Mouse (Mus musculus): ENCODE measurements around the gene Naa38.

Gene Naa38

GRCm38 (mm10) chr11:69415327-69415667 is 20.0 kb downstream of the Naa38 start:
- DNase-seq: peak; percentile 92 to 94

DNA sequence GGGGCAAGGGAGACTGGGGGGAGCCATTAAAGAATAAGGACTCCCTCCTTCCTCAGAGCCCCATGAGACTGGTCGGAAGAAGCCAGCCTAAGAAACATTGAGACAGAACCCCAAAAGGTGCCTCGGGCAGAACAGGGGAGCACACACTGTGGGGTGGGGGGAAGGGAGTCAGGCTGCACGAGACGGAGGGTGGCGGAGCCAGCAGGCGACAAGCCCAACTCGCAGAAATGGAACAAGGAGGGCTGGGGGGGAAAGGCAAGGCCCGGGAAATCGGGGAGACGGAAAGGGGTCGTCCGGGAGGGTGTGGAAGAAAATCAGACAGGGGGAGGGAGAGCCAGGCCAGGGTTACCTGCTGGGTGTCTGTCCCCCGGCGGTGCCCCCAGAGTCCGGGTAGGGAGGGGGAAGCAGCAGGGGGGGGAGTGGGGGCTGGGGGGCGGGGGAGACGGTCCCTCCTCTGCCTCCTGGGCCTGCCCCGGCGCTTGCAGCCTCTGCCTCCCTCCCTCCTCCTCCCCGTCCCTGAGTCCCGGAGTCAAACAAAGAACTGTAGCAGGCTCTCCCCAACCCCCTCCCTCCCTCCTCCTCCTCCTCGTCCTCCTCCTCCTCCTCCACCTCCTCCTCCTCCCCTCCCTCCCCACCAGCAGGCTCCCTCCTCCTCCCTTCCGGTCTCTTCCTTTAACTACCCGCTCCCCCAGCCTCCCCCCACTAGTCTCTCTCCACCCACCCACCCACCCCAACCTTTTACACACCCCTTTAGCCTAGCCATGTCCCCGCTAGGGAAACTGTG is 20.6 kb downstream of the Naa38 start:
- DNase-seq: peak; percentile 83 to 90

- peak in 1 of 2 experiments; percentile 49 for DNase-seq
Measured at GRCm38 (mm10) chr11:69416509-69416908, 21.2 kb downstream of the Naa38 start.

- no peak for DNase-seq
Measured at GRCm38 (mm10) chr11:69416921-69417448, 21.7 kb downstream of the Naa38 start.

DNA sequence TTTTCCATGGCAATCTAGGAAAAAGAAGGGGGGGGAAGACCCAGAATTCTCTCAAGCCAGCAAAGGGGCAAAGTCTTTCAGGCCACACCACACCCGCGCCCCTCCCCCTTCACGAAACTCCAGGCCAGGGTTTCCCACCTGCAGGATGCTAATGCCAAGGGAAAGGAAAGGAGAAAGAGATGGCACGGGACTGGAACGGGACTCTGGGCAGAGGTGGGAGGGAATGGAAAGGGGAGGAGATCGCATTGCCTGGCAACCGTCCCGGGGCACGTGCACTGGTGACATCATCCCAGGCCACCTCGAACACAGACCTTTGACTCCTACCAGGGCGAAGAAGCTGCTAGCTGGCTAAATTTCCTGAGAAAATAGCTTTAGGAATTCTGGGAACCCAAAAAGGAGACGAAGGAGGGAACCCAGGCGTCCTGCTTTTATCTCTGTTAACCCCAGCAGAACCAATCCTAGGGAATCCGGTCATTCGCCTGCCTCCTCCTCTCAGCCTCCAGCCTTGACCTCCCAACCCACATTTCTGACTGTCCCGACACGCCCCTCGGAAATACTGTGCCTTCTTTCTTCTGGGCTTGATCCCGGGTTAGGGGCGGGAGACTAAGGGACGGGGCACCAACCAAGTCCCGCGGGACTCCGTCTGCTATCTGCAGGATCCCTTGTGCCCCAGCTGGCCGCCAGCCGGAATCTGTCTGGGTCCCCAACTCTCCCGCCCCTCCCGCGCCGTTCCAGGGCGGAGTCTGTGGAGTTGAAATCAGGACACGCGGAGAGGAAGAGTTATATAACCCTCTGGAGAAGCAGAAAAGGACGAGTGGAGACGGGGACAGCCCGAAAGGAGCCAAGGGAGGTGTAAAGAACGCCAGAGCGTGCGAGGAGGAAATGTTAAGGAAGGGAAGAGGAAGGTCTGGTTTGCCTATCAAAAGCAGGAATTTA is 22.4 kb downstream of the Naa38 start:
- DNase-seq: peak; percentile 99 to 100

GRCm38 (mm10) chr11:69418481-69419442 is 23.5 kb downstream of the Naa38 start:
- peak; percentile 95 to 97 for DNase-seq

DNA sequence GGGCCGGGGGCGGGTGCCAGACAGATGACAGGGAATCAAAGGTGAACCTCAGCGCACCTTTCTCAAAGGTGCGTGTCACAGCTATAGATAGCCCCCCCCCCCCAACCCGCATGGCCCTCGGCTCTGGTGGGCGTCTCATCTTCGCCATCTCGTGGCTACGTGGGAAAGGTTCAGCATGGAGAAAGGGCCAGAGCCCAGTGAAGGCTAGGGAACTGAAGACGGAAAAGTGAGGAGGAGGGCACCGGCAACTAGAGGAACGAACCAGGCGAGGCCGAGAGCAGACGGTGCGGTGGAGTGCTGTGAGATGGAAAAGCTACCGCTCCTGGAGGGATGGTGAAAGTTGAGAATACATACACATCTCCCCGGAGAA is 24.1 kb downstream of the Naa38 start:
- peak; percentile 78 to 80 for DNase-seq

DNA sequence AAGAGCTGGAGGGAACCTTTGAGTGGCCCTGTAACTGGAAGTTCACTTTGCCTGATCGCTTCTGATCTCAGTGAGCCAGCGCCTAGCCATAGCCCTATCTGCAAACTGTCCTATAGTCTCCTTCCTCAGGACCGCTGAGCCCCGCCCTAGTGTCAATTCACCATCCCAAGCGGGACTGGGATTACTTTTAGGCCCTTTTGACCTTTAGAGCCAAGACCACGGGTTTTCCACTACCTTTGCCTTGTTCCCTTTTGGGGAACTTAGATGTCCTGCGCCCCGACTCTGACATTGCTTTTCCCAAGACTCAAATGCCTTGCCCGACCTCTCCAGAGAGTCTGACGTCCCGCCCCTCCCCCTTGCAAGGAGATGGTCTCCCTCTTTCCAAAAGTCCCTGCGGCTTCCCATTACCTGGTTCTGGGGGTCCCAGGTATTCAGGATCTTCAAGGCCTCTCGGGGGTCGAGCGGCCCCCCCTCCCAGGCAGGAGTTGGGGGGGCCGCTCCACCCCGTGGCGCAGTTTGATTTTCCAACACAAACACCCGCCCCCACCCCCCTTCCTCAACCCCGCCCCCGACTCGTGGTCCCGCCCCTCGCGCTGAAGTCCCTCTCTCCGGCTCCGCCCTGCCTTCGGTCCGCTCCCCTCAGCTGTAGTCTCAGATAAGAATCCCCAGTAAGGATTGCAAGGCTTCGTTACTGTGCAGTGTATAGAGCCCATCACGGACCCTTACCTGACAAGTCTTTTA is 24.7 kb downstream of the Naa38 start:
- peak; percentile 61 to 62 for DNase-seq

DNA sequence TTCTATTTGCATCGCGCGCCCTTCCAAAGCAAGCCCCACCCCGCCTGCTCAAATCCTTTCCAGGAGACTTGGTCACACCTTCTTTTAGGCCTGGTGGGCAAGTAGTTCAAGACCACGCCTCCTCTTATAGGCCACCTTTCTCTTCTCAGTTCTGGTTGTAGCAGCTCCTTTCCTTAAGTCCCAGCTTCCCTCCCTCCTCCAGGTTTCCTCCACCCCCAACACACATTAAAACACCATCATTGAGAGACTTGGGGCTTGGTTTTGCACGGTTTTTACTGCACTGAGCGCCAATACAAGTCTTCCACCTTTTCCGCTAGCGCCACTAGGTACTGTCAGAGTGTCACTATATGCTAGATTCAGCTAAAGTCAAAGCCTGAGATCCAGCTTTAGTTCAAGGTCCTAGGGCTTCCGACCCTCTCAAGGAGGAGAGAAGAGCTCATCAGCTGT is 25.3 kb downstream of the Naa38 start:
- DNase-seq: peak in 1 of 2 experiments; percentile 14

- peak; percentile 10 to 15 for DNase-seq
Measured at GRCm38 (mm10) chr11:69421131-69421977, 26.1 kb downstream of the Naa38 start.

- no peak for DNase-seq
Measured at GRCm38 (mm10) chr11:69422842-69423241, 27.6 kb downstream of the Naa38 start.

DNA sequence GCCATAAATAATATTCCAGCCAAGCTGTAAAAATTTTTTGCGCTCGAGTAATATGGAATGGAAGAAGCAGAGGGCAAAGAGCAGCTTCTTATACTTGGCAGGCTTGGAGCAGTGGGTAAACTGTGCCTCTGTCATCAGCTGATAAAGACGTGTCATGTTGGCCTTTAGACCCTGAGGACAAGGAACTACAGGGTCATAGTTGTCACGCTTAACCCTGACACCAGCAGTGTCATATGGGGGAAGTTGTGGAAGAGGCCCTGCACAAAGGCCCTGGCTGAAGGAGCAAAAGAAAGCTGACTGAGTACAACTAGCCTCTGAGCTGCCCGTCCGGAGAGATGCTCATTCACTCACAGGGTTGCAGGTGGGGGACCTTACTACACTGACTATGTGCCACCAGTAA is 28.6 kb downstream of the Naa38 start:
- DNase-seq: no peak

- no peak for DNase-seq
Measured at GRCm38 (mm10) chr11:69426246-69426645, 31.0 kb downstream of the Naa38 start.

- DNase-seq: peak; percentile 24 to 40
Measured at GRCm38 (mm10) chr11:69428751-69429150, 33.5 kb downstream of the Naa38 start.

- peak; percentile 49 to 59 for DNase-seq
Measured at GRCm38 (mm10) chr11:69429313-69429712, 34.0 kb downstream of the Naa38 start.

DNA sequence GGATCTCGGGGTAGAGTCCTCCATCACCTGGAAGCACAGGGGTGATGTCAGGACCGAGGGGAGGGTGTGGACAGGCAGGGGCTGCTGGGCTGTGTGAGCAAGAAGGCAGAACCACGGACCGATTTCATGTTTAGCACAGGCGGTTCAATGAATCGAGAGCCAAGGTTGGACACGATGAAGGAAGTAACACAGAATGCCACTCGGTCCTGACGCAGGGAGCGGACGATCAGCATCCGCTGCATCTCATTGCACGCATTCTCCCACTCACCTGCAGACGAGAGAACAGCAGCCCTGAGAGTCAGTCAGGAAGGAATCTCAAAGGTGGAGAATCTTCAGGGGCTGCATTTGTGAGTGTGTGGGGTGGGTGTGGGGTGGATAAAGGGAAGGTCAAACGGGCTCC is 35.3 kb downstream of the Naa38 start:
- DNase-seq: no peak

- DNase-seq: peak; percentile 92 to 93
Measured at GRCm38 (mm10) chr11:69431829-69432639, 36.7 kb downstream of the Naa38 start.

GRCm38 (mm10) chr11:69432640-69432982 is 37.3 kb downstream of the Naa38 start:
- no peak for DNase-seq

GRCm38 (mm10) chr11:69433189-69433588 is 37.9 kb downstream of the Naa38 start:
- no peak for DNase-seq

GRCm38 (mm10) chr11:69437291-69437690 is 42.0 kb downstream of the Naa38 start:
- no peak for DNase-seq

All from cerebellum, postnatal 10 days (tissue).